Mouse (Mus musculus) heart, embryonic 12.5 days (tissue): ENCODE results near the gene Slc39a11. TPM values are rescaled to one million over a fixed set of nuclear protein-coding genes. Genes with fewer than 3 reads are reported as not detected.
A peak's percentile ranks its signal among the peaks of the same experiment; 100 is the strongest.
"Not testable (repeated sequence)": the region's sequence is repeated elsewhere in the genome, so short reads cannot be mapped to it uniquely, and the experiment has no call there.

Experiments
- ATAC-seq: fragments of 200-750 bp; cut with Nextera tagmentation; 2 replicates; pipeline ENCODE4 v1.8.0; 2017; ENCODE audit warnings: moderate TSS enrichment, moderate library complexity; ENCODE audit not compliant: insufficient number of reproducible peaks, low FRiP score
- H3K27ac ChIP-seq: fragments of 300-500 bp; sonication (generic); 2 replicates; pipeline ENCODE4 v1.5.1; 2016; ENCODE audit warnings: mild to moderate bottlenecking, moderate library complexity; ENCODE audit not compliant: poor library complexity, severe bottlenecking
- H3K27me3 ChIP-seq: fragments of 300-500 bp; sonication (generic); replicated peaks from 2 replicates; pipeline ENCODE4 v1.6.1; 2016; ENCODE audit warnings: mild to moderate bottlenecking, moderate library complexity
- H3K36me3 ChIP-seq: fragments of 300-500 bp; sonication (generic); 2 replicates; pipeline ENCODE4 v1.6.1; 2016; ENCODE audit warnings: mild to moderate bottlenecking, moderate library complexity
- H3K4me1 ChIP-seq: fragments of 300-500 bp; sonication (generic); replicated peaks from 2 replicates; pipeline ENCODE4 v1.6.1; 2016; ENCODE audit warnings: mild to moderate bottlenecking
- H3K4me2 ChIP-seq: fragments of 300-500 bp; sonication (generic); 2 replicates; pipeline ENCODE4 v1.6.1; 2016; ENCODE audit warnings: mild to moderate bottlenecking, moderate library complexity
- H3K4me3 ChIP-seq: fragments of 300-500 bp; sonication (generic); 2 replicates; pipeline ENCODE4 v1.5.1; 2016; ENCODE audit warnings: mild to moderate bottlenecking
- H3K9ac ChIP-seq: fragments of 300-500 bp; sonication (generic); 2 replicates; pipeline ENCODE4 v1.6.1; 2016; ENCODE audit warnings: mild to moderate bottlenecking, moderate library complexity
- H3K9me3 ChIP-seq: fragments of 300-500 bp; sonication (generic); replicated peaks from 2 replicates; pipeline ENCODE4 v1.6.1; 2016; ENCODE audit warnings: mild to moderate bottlenecking, moderate library complexity
- whole genome bisulfite sequencing: fragments of 180-500 bp; shearing (Covaris S2); methylation state at CpG from one replicate; pipeline ENCODE4 v1.1.7; 2016; 5-methylcytosine and 5-hydroxymethylcytosine counted together
- polyA plus RNA-seq: library from polyadenylated mRNA; unstranded; fragments of >200 nt; fragmentation: Nextera tagmentation; extraction: Ambion mirVana; gene quantifications from 2 replicates; pipeline ENCODE4 v1.2.1, GENCODE M21; 2016

Slc39a11 gene
- polyA plus RNA-seq, 1 experiment from 2014 or later, result 19.0 TPM

- Histone ChIP-seq H3K36me3 (no peaks in the 10 kb centered on the region), H3K9me3 (no peaks in the 10 kb centered on the region), H3K27me3 (no peaks in the 10 kb centered on the region), H3K9ac (no peak overlapping the region), H3K27ac (no peak overlapping the region), H3K4me1 (no peaks in the 10 kb centered on the region), H3K4me2 (no peak overlapping the region), H3K4me3 (no peak overlapping the region)
- ATAC-seq, result no peak
- 78% methylated on average over 5 of the region's 5 CpGs for WGBS
Measured at GRCm38 (mm10) chr11:113595144-113595543, 54.7 kb downstream of the Slc39a11 start.

GRCm38 (mm10) chr11:113588936-113589335 is 60.9 kb downstream of the Slc39a11 start:
- Histone ChIP-seq H3K4me3 (no peak overlapping the region), H3K4me1 (0 out of 2 replicates have a peak, but pooled peaks cover under 1% of the 10 kb centered on the region), H3K27me3 (no peaks in the 10 kb centered on the region), H3K9ac (no peak overlapping the region), H3K4me2 (no peak overlapping the region), H3K36me3 (no peaks in the 10 kb centered on the region), H3K27ac (no peak overlapping the region), H3K9me3 (no peaks in the 10 kb centered on the region)
- 59% methylated on average over 3 of the region's 3 CpGs for WGBS
- ATAC-seq, result no peak

- ATAC-seq, result no peak
- Histone ChIP-seq H3K27ac (no peak overlapping the region), H3K36me3 (no peaks in the 10 kb centered on the region), H3K9me3 (no peaks in the 10 kb centered on the region), H3K4me2 (no peak overlapping the region), H3K4me3 (no peak overlapping the region), H3K9ac (no peak overlapping the region), H3K27me3 (no peaks in the 10 kb centered on the region), H3K4me1 (0 out of 2 replicates have a peak, but pooled peaks cover 2% of the 10 kb centered on the region)
- 76% methylated on average over 6 of the region's 6 CpGs for WGBS
Measured at GRCm38 (mm10) chr11:113586423-113586822, 63.5 kb downstream of the Slc39a11 start.

GRCm38 (mm10) chr11:113583879-113584661 is 65.8 kb downstream of the Slc39a11 start:
- no peak for ATAC-seq
- Histone ChIP-seq H3K4me2 (no peak overlapping the region), H3K27ac (no peak overlapping the region), H3K27me3 (no peaks in the 10 kb centered on the region), H3K36me3 (no peaks in the 10 kb centered on the region), H3K4me3 (no peak overlapping the region), H3K4me1 (0 out of 2 replicates have a peak, but pooled peaks cover 2% of the 10 kb centered on the region), H3K9me3 (no peaks in the 10 kb centered on the region), H3K9ac (no peak overlapping the region)
- WGBS, result 49% methylated on average over 11 of the region's 11 CpGs

- H3K4me3 ChIP-seq, result no peak overlapping the region
- H3K4me1 ChIP-seq, result peaks cover 11% of the 10 kb centered on the region
- H3K27ac ChIP-seq, result no peak overlapping the region
- no peaks in the 10 kb centered on the region for H3K36me3 ChIP-seq
- no peaks in the 10 kb centered on the region for H3K27me3 ChIP-seq
- H3K4me2 ChIP-seq, result no peak overlapping the region
- 75% methylated on average over 4 of the region's 4 CpGs for WGBS
- no peaks in the 10 kb centered on the region for H3K9me3 ChIP-seq
- no peak for ATAC-seq
- no peak overlapping the region for H3K9ac ChIP-seq
Measured at GRCm38 (mm10) chr11:113577221-113577620, 72.7 kb downstream of the Slc39a11 start.

GRCm38 (mm10) chr11:113572641-113573040 is 77.2 kb downstream of the Slc39a11 start:
- WGBS, result 64% methylated on average over 6 of the region's 6 CpGs
- H3K4me3 ChIP-seq, result no peak overlapping the region

GRCm38 (mm10) chr11:113571616-113572015 is 78.3 kb downstream of the Slc39a11 start:
- Histone ChIP-seq H3K36me3 (no peaks in the 10 kb centered on the region), H3K9ac (no peak overlapping the region), H3K4me2 (no peak overlapping the region), H3K27ac (no peak overlapping the region), H3K9me3 (no peaks in the 10 kb centered on the region), H3K27me3 (no peaks in the 10 kb centered on the region), H3K4me1 (peaks cover 11% of the 10 kb centered on the region), H3K4me3 (no peak overlapping the region)
- ATAC-seq, result no peak

More at GRCm38 (mm10) chr11:113572641-113573040, 77.2 kb downstream of the Slc39a11 start:
- H3K4me1 ChIP-seq, result peaks cover 11% of the 10 kb centered on the region
- no peaks in the 10 kb centered on the region for H3K36me3 ChIP-seq
- ATAC-seq, result 0 out of 2 replicates have a peak, but pooled peaks have one; percentile 55
- no peaks in the 10 kb centered on the region for H3K9me3 ChIP-seq
- no peak overlapping the region for H3K9ac ChIP-seq
- H3K27ac ChIP-seq, result no peak overlapping the region
- no peak overlapping the region for H3K4me2 ChIP-seq
- H3K27me3 ChIP-seq, result no peaks in the 10 kb centered on the region

GRCm38 (mm10) chr11:113568999-113569398 is 80.9 kb downstream of the Slc39a11 start:
- Histone ChIP-seq H3K9me3 (no peaks in the 10 kb centered on the region), H3K4me1 (peaks cover 28% of the 10 kb centered on the region), H3K4me2 (no peak overlapping the region), H3K36me3 (no peaks in the 10 kb centered on the region), H3K4me3 (no peak overlapping the region), H3K9ac (no peak overlapping the region), H3K27me3 (no peaks in the 10 kb centered on the region), H3K27ac (no peak overlapping the region)
- ATAC-seq, result no peak
- WGBS, result 54% methylated on average over 1 of the region's 1 CpGs

GRCm38 (mm10) chr11:113567926-113568325 is 82.0 kb downstream of the Slc39a11 start:
- not testable (repeated sequence) for H3K9ac ChIP-seq, H3K27me3 ChIP-seq, H3K4me3 ChIP-seq, H3K9me3 ChIP-seq, H3K36me3 ChIP-seq, H3K27ac ChIP-seq, H3K4me2 ChIP-seq, ATAC-seq
- WGBS, result 65% methylated on average over 2 of the region's 2 CpGs
- peaks cover 22% of the 10 kb centered on the region for H3K4me1 ChIP-seq

GRCm38 (mm10) chr11:113565006-113565995 is 84.6 kb downstream of the Slc39a11 start:
- peaks cover 17% of the 10 kb centered on the region; the same call in 1 of the 2 replicates for H3K4me1 ChIP-seq
- H3K9ac ChIP-seq, result peak overlapping the region; percentile 75
- H3K27me3 ChIP-seq, result no peaks in the 10 kb centered on the region
- no peak overlapping the region for H3K27ac ChIP-seq
- no peaks in the 10 kb centered on the region for H3K9me3 ChIP-seq
- ATAC-seq, result peak; percentile 89
- H3K36me3 ChIP-seq, result no peaks in the 10 kb centered on the region
- H3K4me2 ChIP-seq, result peak overlapping the region; percentile 88
- 10% methylated on average over 34 of the region's 34 CpGs for WGBS
- H3K4me3 ChIP-seq, result peak overlapping the region; percentile 65

GRCm38 (mm10) chr11:113562326-113562725 is 87.6 kb downstream of the Slc39a11 start:
- Histone ChIP-seq H3K4me1 (peaks cover 17% of the 10 kb centered on the region; the same call in 1 of the 2 replicates), H3K4me2 (no peak overlapping the region), H3K36me3 (0 out of 2 replicates have a peak, but pooled peaks cover 2% of the 10 kb centered on the region), H3K27ac (no peak overlapping the region), H3K9ac (no peak overlapping the region), H3K9me3 (no peaks in the 10 kb centered on the region), H3K27me3 (no peaks in the 10 kb centered on the region), H3K4me3 (no peak overlapping the region)
- ATAC-seq, result no peak
- WGBS, result 87% methylated on average over 8 of the region's 8 CpGs
